Mouse (Mus musculus) heart, embryonic 12.5 days (tissue): ENCODE data around the gene Agmat. TPM values are rescaled to one million over a fixed set of nuclear protein-coding genes. Genes with fewer than 3 reads are reported as not detected.

Experiments
- ATAC-seq: fragments of 200-750 bp; cut with Nextera tagmentation; 2 replicates; pipeline ENCODE4 v1.8.0; 2017; ENCODE audit warnings: moderate TSS enrichment, moderate library complexity; ENCODE audit not compliant: insufficient number of reproducible peaks, low FRiP score
- H3K27ac ChIP-seq: fragments of 300-500 bp; sonication (generic); 2 replicates; pipeline ENCODE4 v1.5.1; 2016; ENCODE audit warnings: mild to moderate bottlenecking, moderate library complexity; ENCODE audit not compliant: poor library complexity, severe bottlenecking
- H3K27me3 ChIP-seq: fragments of 300-500 bp; sonication (generic); replicated peaks from 2 replicates; pipeline ENCODE4 v1.6.1; 2016; ENCODE audit warnings: mild to moderate bottlenecking, moderate library complexity
- H3K36me3 ChIP-seq: fragments of 300-500 bp; sonication (generic); 2 replicates; pipeline ENCODE4 v1.6.1; 2016; ENCODE audit warnings: mild to moderate bottlenecking, moderate library complexity
- H3K4me1 ChIP-seq: fragments of 300-500 bp; sonication (generic); replicated peaks from 2 replicates; pipeline ENCODE4 v1.6.1; 2016; ENCODE audit warnings: mild to moderate bottlenecking
- H3K4me2 ChIP-seq: fragments of 300-500 bp; sonication (generic); 2 replicates; pipeline ENCODE4 v1.6.1; 2016; ENCODE audit warnings: mild to moderate bottlenecking, moderate library complexity
- H3K4me3 ChIP-seq: fragments of 300-500 bp; sonication (generic); 2 replicates; pipeline ENCODE4 v1.5.1; 2016; ENCODE audit warnings: mild to moderate bottlenecking
- H3K9ac ChIP-seq: fragments of 300-500 bp; sonication (generic); 2 replicates; pipeline ENCODE4 v1.6.1; 2016; ENCODE audit warnings: mild to moderate bottlenecking, moderate library complexity
- H3K9me3 ChIP-seq: fragments of 300-500 bp; sonication (generic); replicated peaks from 2 replicates; pipeline ENCODE4 v1.6.1; 2016; ENCODE audit warnings: mild to moderate bottlenecking, moderate library complexity
- WGBS: fragments of 180-500 bp; shearing (Covaris S2); methylation state at CpG from one replicate; pipeline ENCODE4 v1.1.7; 2016; 5-methylcytosine and 5-hydroxymethylcytosine counted together
- polyA plus RNA-seq: library from polyadenylated mRNA; unstranded; fragments of >200 nt; fragmentation: Nextera tagmentation; extraction: Ambion mirVana; gene quantifications from 2 replicates; pipeline ENCODE4 v1.2.1, GENCODE M21; 2016

Gene Agmat
- polyA plus RNA-seq, 1 experiment from 2014 or later = 1.3 TPM

DNA sequence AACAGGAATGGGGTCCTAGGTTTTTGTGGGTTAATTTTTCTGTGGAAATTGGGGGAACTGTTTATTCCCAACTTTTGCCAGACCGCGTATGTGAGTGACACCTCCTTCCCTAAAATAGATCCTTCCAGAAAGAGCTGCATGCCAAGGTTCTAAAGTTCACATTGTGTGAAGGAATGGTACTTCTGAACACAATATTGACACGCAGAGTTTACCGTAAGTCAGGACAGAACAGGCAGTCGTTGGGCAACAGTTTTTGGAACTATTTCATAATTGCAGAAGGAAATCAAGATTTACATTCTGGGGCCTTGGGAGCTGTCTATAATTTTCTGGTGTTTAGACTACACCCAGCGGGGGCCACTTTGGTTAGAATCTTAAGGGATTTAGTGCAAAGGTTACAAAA, 24.5 kb upstream of the Agmat start:
- H3K9ac ChIP-seq = peak overlapping the region; percentile 97
- H3K4me3 ChIP-seq = peak overlapping the region; percentile 96
- 56% methylated on average over 6 of the region's 6 CpGs for WGBS
- H3K27ac ChIP-seq = no peak overlapping the region
- peak overlapping the region; percentile 77 for H3K4me2 ChIP-seq
- H3K36me3 ChIP-seq = peaks cover 14% of the 10 kb centered on the region
- H3K9me3 ChIP-seq = 0 out of 2 replicates have a peak, but pooled peaks cover 3% of the 10 kb centered on the region
- H3K27me3 ChIP-seq = no peaks in the 10 kb centered on the region
- H3K4me1 ChIP-seq = peaks cover 33% of the 10 kb centered on the region
- no peak for ATAC-seq

DNA sequence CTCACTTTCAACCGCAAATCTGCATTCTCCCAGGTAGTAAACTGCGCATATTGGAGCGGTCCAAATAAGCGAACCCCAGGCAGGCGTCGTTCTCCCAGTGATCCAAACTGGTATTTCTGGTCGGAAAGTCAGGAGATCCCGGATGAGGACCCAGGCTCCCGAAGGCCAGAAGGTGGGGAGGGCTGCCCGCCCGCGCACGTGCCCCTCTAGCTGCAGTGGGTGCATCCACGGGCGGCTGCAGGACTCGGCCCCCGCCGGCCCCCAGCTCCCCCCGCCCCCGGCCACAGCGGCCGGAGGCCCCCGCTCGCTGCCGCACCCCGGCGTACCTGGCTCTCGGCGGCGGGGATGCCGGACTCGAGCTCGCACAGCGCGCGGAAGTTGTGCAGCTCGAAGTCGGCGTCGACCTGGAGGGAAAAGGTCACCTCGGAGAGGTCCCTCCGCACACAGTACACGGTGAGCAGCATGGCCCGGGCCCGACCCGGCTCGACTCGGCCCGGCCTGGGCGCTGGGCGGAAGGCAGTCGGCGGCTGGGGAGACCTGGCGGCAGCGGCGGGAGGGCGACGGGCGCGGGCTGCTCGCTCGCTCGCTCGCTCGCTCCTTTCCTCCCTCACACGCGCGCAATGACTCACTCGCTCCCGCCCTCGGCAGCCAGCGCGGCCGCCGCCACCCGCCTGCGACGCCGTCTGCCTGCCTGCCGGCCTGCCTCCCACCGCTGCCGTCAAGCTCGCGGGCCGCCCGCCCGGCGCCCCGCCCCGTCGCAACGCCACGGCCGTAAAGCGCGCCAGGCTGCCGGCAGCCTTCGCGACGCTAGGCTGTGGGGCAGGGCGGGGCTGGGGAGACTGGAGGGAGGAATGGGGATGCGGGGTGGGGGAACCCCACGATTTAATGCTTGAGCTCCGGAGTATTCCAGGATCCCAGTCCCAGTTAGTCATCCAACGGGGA, 23.5 kb upstream of the Agmat start, which contains the start of gene Ddi2:
Ddi2 (minus strand) TSS at position 689 of the 942 bp plus-strand sequence.
- WGBS = under 1% methylated on average over 97 of the region's 105 CpGs
- Histone ChIP-seq H3K9me3 (0 out of 2 replicates have a peak, but pooled peaks cover 3% of the 10 kb centered on the region), H3K9ac (peak within 1 kb of the TSS; percentile 97), H3K27me3 (no peaks in the 10 kb centered on the region), H3K27ac (peak within 1 kb of the TSS; percentile 96), H3K4me1 (peaks cover 33% of the 10 kb centered on the region), H3K4me2 (peak within 1 kb of the TSS; percentile 77), H3K4me3 (peak within 1 kb of the TSS; percentile 96), H3K36me3 (peaks cover 12% of the 10 kb centered on the region)
- ATAC-seq = peak; percentile 91

DNA sequence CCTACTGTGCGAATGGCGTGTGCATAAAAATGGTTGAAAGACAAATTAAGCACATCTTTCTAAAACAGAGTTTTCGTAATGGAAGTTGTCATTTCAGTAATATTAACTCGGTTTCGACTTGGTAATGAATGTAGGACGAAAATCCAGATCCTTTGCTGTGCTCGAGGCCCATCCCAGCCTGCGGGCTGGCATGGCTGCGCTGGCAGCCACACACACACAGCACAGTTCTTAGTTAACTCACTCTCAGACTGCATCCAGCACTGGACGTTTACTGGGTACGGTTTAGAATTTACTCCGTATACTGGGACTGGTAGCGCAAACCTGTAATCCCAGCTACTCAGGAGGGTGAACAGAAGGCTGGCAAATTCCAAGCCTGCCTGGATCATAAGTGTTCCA, 22.8 kb upstream of the Agmat start:
- WGBS = 12% methylated on average over 13 of the region's 13 CpGs
- Histone ChIP-seq H3K4me2 (peak overlapping the region; percentile 77), H3K4me3 (peak overlapping the region; percentile 96), H3K27me3 (no peaks in the 10 kb centered on the region), H3K9ac (peak overlapping the region; percentile 71), H3K4me1 (peaks cover 33% of the 10 kb centered on the region), H3K27ac (peak overlapping the region; percentile 96; the same call in 1 of the 2 replicates), H3K9me3 (0 out of 2 replicates have a peak, but pooled peaks cover 3% of the 10 kb centered on the region), H3K36me3 (peaks cover 12% of the 10 kb centered on the region)
- ATAC-seq = peak; percentile 54; the same call in 1 of the 2 replicates

- no peak for ATAC-seq
- no peak overlapping the region for H3K4me3 ChIP-seq
- H3K4me1 ChIP-seq = peaks cover 30% of the 10 kb centered on the region
- H3K27me3 ChIP-seq = no peaks in the 10 kb centered on the region
- peaks cover 12% of the 10 kb centered on the region for H3K36me3 ChIP-seq
- WGBS = 64% methylated on average over 11 of the region's 11 CpGs
- no peak overlapping the region for H3K27ac ChIP-seq
- H3K9me3 ChIP-seq = 0 out of 2 replicates have a peak, but pooled peaks cover 3% of the 10 kb centered on the region
- H3K4me2 ChIP-seq = no peak overlapping the region
- no peak overlapping the region for H3K9ac ChIP-seq
These were observed 21.9 kb upstream of the Agmat start for GRCm38 (mm10) chr4:141724594-141724993.

DNA sequence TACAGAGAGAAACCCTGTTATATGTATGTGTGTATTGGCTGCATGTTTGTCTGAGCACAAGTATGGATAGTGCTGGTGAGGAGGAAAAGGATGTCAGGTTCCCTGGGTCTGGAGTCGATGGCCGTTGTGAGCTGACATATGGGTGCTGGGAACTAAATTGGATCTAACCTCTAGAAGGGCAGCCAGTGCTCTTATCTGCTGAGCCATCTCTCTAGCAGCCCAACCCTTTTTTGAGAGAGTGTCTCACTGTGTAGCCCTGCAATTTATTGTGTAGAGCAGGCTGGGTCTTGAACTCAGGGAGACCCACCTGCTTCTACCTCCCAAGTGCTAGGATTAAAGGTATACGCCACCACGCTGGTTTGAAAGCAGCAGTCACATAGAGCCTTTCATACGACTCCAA, 21.2 kb upstream of the Agmat start:
- peaks cover 6% of the 10 kb centered on the region for H3K36me3 ChIP-seq
- H3K4me1 ChIP-seq = peaks cover 26% of the 10 kb centered on the region
- H3K27me3 ChIP-seq = no peaks in the 10 kb centered on the region
- ATAC-seq = no peak
- no peak overlapping the region for H3K4me2 ChIP-seq
- H3K4me3 ChIP-seq = no peak overlapping the region
- H3K27ac ChIP-seq = no peak overlapping the region
- WGBS = 77% methylated on average over 5 of the region's 5 CpGs
- H3K9me3 ChIP-seq = no peaks in the 10 kb centered on the region
- H3K9ac ChIP-seq = no peak overlapping the region

- H3K27ac ChIP-seq = no peak overlapping the region
- H3K27me3 ChIP-seq = 0 out of 2 replicates have a peak, but pooled peaks cover 3% of the 10 kb centered on the region
- no peak overlapping the region for H3K9ac ChIP-seq
- H3K4me1 ChIP-seq = peaks cover 22% of the 10 kb centered on the region
- WGBS = 57% methylated on average over 3 of the region's 3 CpGs
- no peak for ATAC-seq
- no peak overlapping the region for H3K4me3 ChIP-seq
- H3K4me2 ChIP-seq = no peak overlapping the region
- peaks cover 2% of the 10 kb centered on the region; the same call in 1 of the 2 replicates for H3K36me3 ChIP-seq
- H3K9me3 ChIP-seq = no peaks in the 10 kb centered on the region
These were observed 20.7 kb upstream of the Agmat start for GRCm38 (mm10) chr4:141725738-141726137.

GRCm38 (mm10) chr4:141729266-141729665, 17.2 kb upstream of the Agmat start:
- Histone ChIP-seq H3K4me2 (no peak overlapping the region), H3K9ac (no peak overlapping the region), H3K27me3 (0 out of 2 replicates have a peak, but pooled peaks cover 5% of the 10 kb centered on the region), H3K9me3 (no peaks in the 10 kb centered on the region), H3K36me3 (no peaks in the 10 kb centered on the region), H3K27ac (no peak overlapping the region), H3K4me3 (no peak overlapping the region), H3K4me1 (no peaks in the 10 kb centered on the region; the same call in 1 of the 2 replicates)
- WGBS = 79% methylated on average over 3 of the region's 3 CpGs
- no peak for ATAC-seq

GRCm38 (mm10) chr4:141730401-141730800, 16.1 kb upstream of the Agmat start:
- Histone ChIP-seq H3K36me3 (no peaks in the 10 kb centered on the region), H3K9ac (no peak overlapping the region), H3K27ac (no peak overlapping the region), H3K4me2 (no peak overlapping the region), H3K4me1 (no peaks in the 10 kb centered on the region; the same call in 1 of the 2 replicates), H3K9me3 (no peaks in the 10 kb centered on the region), H3K27me3 (0 out of 2 replicates have a peak, but pooled peaks cover 5% of the 10 kb centered on the region), H3K4me3 (no peak overlapping the region)
- ATAC-seq = no peak
- WGBS = 82% methylated on average over 13 of the region's 13 CpGs

DNA sequence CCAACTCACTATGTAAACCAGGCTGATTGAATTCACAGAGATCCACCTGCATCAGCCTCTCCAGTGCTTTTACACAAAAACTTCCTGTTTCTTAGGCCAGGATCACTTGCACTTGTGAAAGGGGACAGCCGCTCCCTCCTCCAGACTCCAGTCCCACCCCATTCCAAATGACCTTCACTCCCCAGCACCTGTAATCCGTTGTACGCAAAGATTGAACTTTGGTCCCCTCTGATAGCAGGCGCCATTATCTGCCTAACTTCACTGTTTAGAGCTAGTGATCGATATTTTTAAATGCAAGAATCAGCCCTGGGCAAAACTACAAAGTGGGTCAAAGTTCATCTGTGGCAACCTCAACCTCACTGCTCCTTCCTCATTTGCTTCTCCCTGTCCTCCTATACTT, 14.7 kb upstream of the Agmat start:
- Histone ChIP-seq H3K27me3 (0 out of 2 replicates have a peak, but pooled peaks cover 5% of the 10 kb centered on the region), H3K4me1 (no peaks in the 10 kb centered on the region; the same call in 1 of the 2 replicates), H3K9ac (no peak overlapping the region), H3K27ac (no peak overlapping the region), H3K9me3 (no peaks in the 10 kb centered on the region), H3K36me3 (no peaks in the 10 kb centered on the region), H3K4me3 (no peak overlapping the region), H3K4me2 (no peak overlapping the region)
- no peak for ATAC-seq
- 71% methylated on average over 5 of the region's 5 CpGs for WGBS

DNA sequence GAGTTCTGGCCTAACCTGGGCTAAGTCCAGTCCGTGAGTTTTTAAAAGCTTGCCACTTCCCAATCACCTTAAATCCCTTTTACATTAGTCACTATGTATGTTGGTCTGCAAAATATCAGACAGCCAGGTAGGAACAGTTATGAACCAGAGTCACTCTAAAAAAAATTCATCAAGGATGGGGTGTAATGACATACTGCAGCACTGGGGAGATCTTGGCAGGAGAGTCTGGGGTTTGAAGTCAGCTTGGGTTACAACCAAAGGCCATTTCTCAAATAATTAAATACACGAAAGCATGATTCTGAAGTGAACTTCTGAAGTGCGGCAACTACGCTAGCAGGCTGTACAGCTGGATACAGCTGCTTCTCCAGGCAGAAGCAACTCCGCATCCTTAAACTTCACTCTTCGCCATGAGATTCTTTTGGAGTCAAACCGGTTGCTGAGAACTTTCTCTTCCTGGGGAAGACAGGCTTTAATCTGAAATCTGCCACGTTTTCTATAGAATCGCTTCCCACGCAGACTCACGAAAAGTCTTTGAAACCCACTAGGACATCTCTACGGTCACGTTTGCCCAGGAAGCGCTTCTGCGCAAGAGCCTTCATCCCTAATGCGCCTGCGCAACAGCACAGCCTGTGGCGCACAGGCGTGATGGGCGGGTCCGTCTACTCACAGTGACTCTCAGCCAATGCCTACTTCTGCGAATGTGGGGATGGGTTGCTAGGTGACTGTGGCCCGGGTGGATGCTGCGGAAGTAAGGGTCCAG, 11.8 kb upstream of the Agmat start:
- H3K36me3 ChIP-seq = no peaks in the 10 kb centered on the region
- peak overlapping the region; percentile 11; the same call in 1 of the 2 replicates for H3K27ac ChIP-seq

More for the DNA sequence above, 11.8 kb upstream of the Agmat start:
- peak; percentile 92 for ATAC-seq
- Histone ChIP-seq H3K9me3 (no peaks in the 10 kb centered on the region), H3K27me3 (0 out of 2 replicates have a peak, but pooled peaks cover 5% of the 10 kb centered on the region), H3K9ac (peak overlapping the region; percentile 55), H3K4me2 (peak overlapping the region; percentile 64), H3K4me1 (no peaks in the 10 kb centered on the region; the same call in 1 of the 2 replicates), H3K4me3 (peak overlapping the region; percentile 42)
- 9% methylated on average over 24 of the region's 24 CpGs for WGBS
